Comparison of ENCODE assay signal across 22 mouse cellular contexts in the genomic region with DNA sequence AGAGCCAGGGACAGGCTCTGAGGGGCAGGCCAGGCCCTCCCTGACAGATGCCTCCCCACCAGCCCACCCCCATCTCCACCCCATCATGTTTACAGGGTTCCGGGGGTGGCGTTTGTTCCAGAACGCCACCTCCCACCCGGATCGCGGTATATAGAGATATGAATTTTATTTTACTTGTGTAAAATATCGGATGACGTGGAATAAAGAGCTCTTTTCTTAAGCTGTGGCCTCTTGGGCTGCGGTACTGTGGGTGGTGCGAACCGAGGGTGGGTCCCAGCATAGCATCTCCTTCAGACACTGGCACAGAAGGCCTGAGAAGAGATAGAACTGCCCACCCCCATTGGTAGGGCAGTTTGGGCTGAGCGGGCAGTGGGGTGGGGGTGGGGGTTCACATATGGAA. TPM values are rescaled to one million over a fixed set of nuclear protein-coding genes. Genes with fewer than 3 reads are reported as not detected.
DNase-seq lines count a peak whose midpoint lies in the region; ATAC-seq lines count a peak whose summit lies in the region.
"Had no signal": no experiment of that assay in that cellular context is flagged by ENCODE, and none has a peak within 500 bp of the region (broad histone marks: within the 10 kb centered on the region; RNA-seq: fewer than 3 reads in every experiment).

No protein-coding gene starts in this region.

- no peak overlapping the region for H3K4me3 ChIP-seq in midbrain, embryonic 10.5 days
- H3K4me3 ChIP-seq in midbrain, embryonic 16.5 days (ENCODE audit: low read depth, low read length): no peak overlapping the region
- H3K4me3 ChIP-seq in embryonic facial prominence, embryonic 12.5 days: no peak overlapping the region
- H3K4me3 ChIP-seq in hindbrain, embryonic 13.5 days: no peak overlapping the region
- H3K4me3 ChIP-seq: embryonic facial prominence, embryonic 13.5 days; intestine, embryonic 15.5 days had no signal

- peak; percentile 16; the same call in 1 of the 2 replicates for ATAC-seq in frontal cortex, adult (ENCODE audit: low TSS enrichment)
- no peak for ATAC-seq in midbrain, embryonic 16.5 days
- no peak for ATAC-seq in embryonic facial prominence, embryonic 12.5 days (ENCODE audit: insufficient number of reproducible peaks, insufficient read depth, low FRiP score, low TSS enrichment)
- no peak for ATAC-seq in hindbrain, embryonic 13.5 days (ENCODE audit: low FRiP score)
- ATAC-seq: forebrain, embryonic 16.5 days; hindbrain, embryonic 16.5 days; intestine, embryonic 15.5 days; lung, postnatal 0 days had no signal

- no peaks in the 10 kb centered on the region for H3K36me3 ChIP-seq in midbrain, embryonic 10.5 days
- peaks cover 14% of the 10 kb centered on the region for H3K36me3 ChIP-seq in midbrain, embryonic 16.5 days (ENCODE audit: control insufficient read depth, insufficient read depth, low read length)
- H3K36me3 ChIP-seq in embryonic facial prominence, embryonic 12.5 days: no peaks in the 10 kb centered on the region
- peaks cover 22% of the 10 kb centered on the region for H3K36me3 ChIP-seq in hindbrain, embryonic 13.5 days
- H3K36me3 ChIP-seq: embryonic facial prominence, embryonic 13.5 days; intestine, embryonic 15.5 days had no signal

- DNase-seq in frontal cortex, postnatal 10 days (ENCODE audit: low spot score in 2 of 2): no peak
- no peak for DNase-seq in midbrain, embryonic 10.5 days (ENCODE audit: low spot score)
- DNase-seq in brain, adult 2 months (ENCODE audit: low read depth, low spot score): peak; percentile 81
- DNase-seq in embryo, embryonic 11 days: no peak
- DNase-seq: adrenal gland, adult 2 months; B cell, adult 2 months; kidney, adult 8-10 months; kidney, postnatal 14 days; left cerebral cortex, postnatal 4 days had no signal

- H3K4me2 ChIP-seq in midbrain, embryonic 16.5 days (ENCODE audit: low read length): no peak overlapping the region
- no peak overlapping the region for H3K4me2 ChIP-seq in embryonic facial prominence, embryonic 12.5 days (replicated peaks)
- no peak overlapping the region for H3K4me2 ChIP-seq in hindbrain, embryonic 13.5 days
- H3K4me2 ChIP-seq: embryonic facial prominence, embryonic 13.5 days; heart, embryonic 11.5 days; intestine, embryonic 15.5 days had no signal

- H3K27ac ChIP-seq in midbrain, embryonic 10.5 days (replicated peaks): 0 out of 2 replicates have a peak overlapping the region, but pooled peaks have one; percentile 4
- no peak overlapping the region for H3K27ac ChIP-seq in midbrain, embryonic 16.5 days (ENCODE audit: low read length)
- H3K27ac ChIP-seq in embryonic facial prominence, embryonic 12.5 days: peak overlapping the region; percentile 46; the same call in 1 of the 2 replicates
- no peak overlapping the region for H3K27ac ChIP-seq in hindbrain, embryonic 13.5 days
- H3K27ac ChIP-seq: embryonic facial prominence, embryonic 13.5 days; intestine, embryonic 15.5 days; macrophage; stomach, postnatal 0 days had no signal

- no peak overlapping the region for H3K9ac ChIP-seq in midbrain, embryonic 16.5 days (ENCODE audit: low read depth, low read length)
- no peak overlapping the region for H3K9ac ChIP-seq in embryonic facial prominence, embryonic 12.5 days
- no peak overlapping the region for H3K9ac ChIP-seq in hindbrain, embryonic 13.5 days
- H3K9ac ChIP-seq: intestine, embryonic 15.5 days had no signal

- H3K9me3 ChIP-seq in midbrain, embryonic 10.5 days (replicated peaks): no peaks in the 10 kb centered on the region
- no peaks in the 10 kb centered on the region for H3K9me3 ChIP-seq in midbrain, embryonic 16.5 days (replicated peaks; ENCODE audit: control insufficient read depth, low read length, poor library complexity, severe bottlenecking)
- no peaks in the 10 kb centered on the region for H3K9me3 ChIP-seq in embryonic facial prominence, embryonic 12.5 days
- no peaks in the 10 kb centered on the region for H3K9me3 ChIP-seq in hindbrain, embryonic 13.5 days
- H3K9me3 ChIP-seq: embryonic facial prominence, embryonic 13.5 days; intestine, embryonic 15.5 days had no signal

- 97% methylated on average over 12 of the region's 12 CpGs for WGBS in midbrain, embryonic 10.5 days
- 95% methylated on average over 12 of the region's 12 CpGs for WGBS in midbrain, embryonic 16.5 days
- WGBS in embryonic facial prominence, embryonic 12.5 days: 86% methylated on average over 12 of the region's 12 CpGs
- 94% methylated on average over 12 of the region's 12 CpGs for WGBS in hindbrain, embryonic 13.5 days

- H3K4me1 ChIP-seq in midbrain, embryonic 10.5 days: peaks cover 56% of the 10 kb centered on the region
- peaks cover 52% of the 10 kb centered on the region for H3K4me1 ChIP-seq in midbrain, embryonic 16.5 days (ENCODE audit: control insufficient read depth, insufficient read depth, low read length)
- peaks cover 30% of the 10 kb centered on the region for H3K4me1 ChIP-seq in embryonic facial prominence, embryonic 12.5 days
- H3K4me1 ChIP-seq in hindbrain, embryonic 13.5 days (replicated peaks): peaks cover 86% of the 10 kb centered on the region

- peaks cover 5% of the 10 kb centered on the region for H3K27me3 ChIP-seq in midbrain, embryonic 10.5 days (ENCODE audit: low read depth, poor library complexity, severe bottlenecking)
- H3K27me3 ChIP-seq in midbrain, embryonic 16.5 days (ENCODE audit: control insufficient read depth, insufficient read depth, low read depth, low read length): no peaks in the 10 kb centered on the region
- 0 out of 2 replicates have a peak, but pooled peaks cover 5% of the 10 kb centered on the region for H3K27me3 ChIP-seq in embryonic facial prominence, embryonic 12.5 days
- no peaks in the 10 kb centered on the region for H3K27me3 ChIP-seq in hindbrain, embryonic 13.5 days
- H3K27me3 ChIP-seq: embryonic facial prominence, embryonic 13.5 days; intestine, embryonic 15.5 days had no signal

RNA-seq across cellular contexts. Expression of a gene that starts 24.7 kb away (rescaled TPM):
- polyA plus RNA-seq in midbrain, embryonic 10.5 days (2016; fragmentation: Nextera tagmentation; extraction: Ambion mirVana): 1.8 and 2.2 TPM in 2 replicates
- 26.6 and 29.7 TPM in 2 replicates for polyA plus RNA-seq in midbrain, embryonic 16.5 days (2015; fragmentation: Nextera tagmentation; extraction: Ambion mirVana)
- polyA plus RNA-seq in embryonic facial prominence, embryonic 12.5 days (2016; fragmentation: Nextera tagmentation; extraction: Ambion mirVana): 3.1 and 3.4 TPM in 2 replicates
- polyA plus RNA-seq in hindbrain, embryonic 13.5 days (2015; fragmentation: Nextera tagmentation; extraction: Ambion mirVana): 14.0 TPM in 2 replicates
- polyA plus RNA-seq: liver, adult 2 months; macrophage had no signal

Comparison
In these comparisons a context has a peak if more than half of its experiments do, and no peak if none do; other contexts are left out.
1. H3K27ac ChIP-seq: peak in midbrain, embryonic 10.5 days (single experiment) and embryonic facial prominence, embryonic 12.5 days (single experiment); none in midbrain, embryonic 16.5 days (single experiment) and hindbrain, embryonic 13.5 days (single experiment).